Comparison of ENCODE assay signal across 30 mouse cellular contexts in genomic region chr16:43365277-43365676, GRCm38 (mm10).
DNase-seq lines count a peak whose midpoint lies in the region; ATAC-seq and TF ChIP-seq lines count a peak whose summit lies in the region.
"Had no signal": no experiment of that assay in that cellular context is flagged by ENCODE, and none has a peak within 500 bp of the region (broad histone marks: within the 10 kb centered on the region; RNA-seq: fewer than 3 reads in every experiment).

No protein-coding gene starts in this region.

- no peaks in the 10 kb centered on the region for H3K36me3 ChIP-seq in heart, embryonic 10.5 days
- H3K36me3 ChIP-seq in heart, embryonic 12.5 days: no peaks in the 10 kb centered on the region
- H3K36me3 ChIP-seq in heart, postnatal 0 days (replicated peaks; ENCODE audit: control insufficient read depth, insufficient read depth, low read length): no peaks in the 10 kb centered on the region
- H3K36me3 ChIP-seq in heart, embryonic 11.5 days (ENCODE audit: control insufficient read depth, insufficient read depth, low read length): no peaks in the 10 kb centered on the region
- H3K36me3 ChIP-seq in myocyte (ENCODE audit: control insufficient read depth, insufficient read depth): no peaks in the 10 kb centered on the region
- H3K36me3 ChIP-seq: hindbrain, embryonic 12.5 days; intestine, embryonic 15.5 days; limb, embryonic 12.5 days; neural tube, embryonic 12.5 days had no signal

- H3K9me3 ChIP-seq in heart, embryonic 10.5 days: no peaks in the 10 kb centered on the region
- no peaks in the 10 kb centered on the region for H3K9me3 ChIP-seq in heart, embryonic 12.5 days (replicated peaks)
- no peaks in the 10 kb centered on the region for H3K9me3 ChIP-seq in heart, postnatal 0 days (replicated peaks; ENCODE audit: control insufficient read depth, low read length)
- H3K9me3 ChIP-seq in heart, embryonic 11.5 days (replicated peaks; ENCODE audit: control insufficient read depth, low read length): no peaks in the 10 kb centered on the region
- H3K9me3 ChIP-seq: forebrain, embryonic 13.5 days; hindbrain, embryonic 12.5 days; intestine, embryonic 15.5 days; limb, embryonic 12.5 days; neural tube, embryonic 12.5 days had no signal

- DNase-seq in heart, embryonic 10.5 days (ENCODE audit: low spot score): no peak
- DNase-seq in heart, postnatal 0 days (ENCODE audit: low spot score): peak; percentile 10
- no peak for DNase-seq in left cerebral cortex, adult 2 months (ENCODE audit: extremely low spot score in 1 of 2, low spot score in 2 of 2)
- no peak for DNase-seq in left cerebral cortex, postnatal 36 days (ENCODE audit: low spot score in 2 of 2)
- DNase-seq: adrenal gland, adult 2 months; adrenal gland, postnatal 36 days; cerebellum, adult 2 months; cerebellum, postnatal 25 days; gastrocnemius, postnatal 25 days; kidney, adult 8-10 months; kidney, postnatal 36 days; layer of hippocampus, adult 9-11 months; lung, postnatal 36 days; right cerebral cortex, adult 18-20 months; right cerebral cortex, postnatal 4 days; thymus, adult 2 months; thymus, postnatal 36 days had no signal

- H3K4me2 ChIP-seq in heart, embryonic 12.5 days: no peak overlapping the region
- H3K4me2 ChIP-seq in heart, postnatal 0 days (ENCODE audit: low read depth, low read length): peak overlapping the region; percentile 71
- no peak overlapping the region for H3K4me2 ChIP-seq in heart, embryonic 11.5 days
- peak overlapping the region; percentile 94 for H3K4me2 ChIP-seq in myocyte (ENCODE audit: low read depth)
- H3K4me2 ChIP-seq: forebrain, embryonic 13.5 days; hindbrain, embryonic 12.5 days; intestine, embryonic 15.5 days; limb, embryonic 12.5 days; liver, embryonic 11.5 days; midbrain, embryonic 11.5 days; neural tube, embryonic 12.5 days had no signal

- intact Hi-C loops in left cerebral cortex, adult 2 months (cut with DNase I): no loop called here
- intact Hi-C loops in left cerebral cortex, postnatal 36 days (cut with DNase I): no loop called here

- peaks cover 65% of the 10 kb centered on the region for H3K79me2 ChIP-seq in myocyte (ENCODE audit: control insufficient read depth, insufficient read depth)

- no peak overlapping the region for H3K9ac ChIP-seq in heart, embryonic 12.5 days
- peak overlapping the region; percentile 60; the same call in 1 of the 2 replicates for H3K9ac ChIP-seq in heart, postnatal 0 days (replicated peaks; ENCODE audit: low read depth, low read length)
- H3K9ac ChIP-seq in heart, embryonic 11.5 days (ENCODE audit: low read depth, low read length): no peak overlapping the region
- H3K9ac ChIP-seq: forebrain, embryonic 13.5 days; hindbrain, embryonic 12.5 days; intestine, embryonic 15.5 days; limb, embryonic 12.5 days; neural tube, embryonic 12.5 days had no signal

- no peak for TF ChIP-seq POLR2A in myocyte (IDR thresholded peaks at IDR 0.05; ENCODE audit: insufficient read length, low read depth)

- TF ChIP-seq EP300 in heart, postnatal 0 days (IDR thresholded peaks at IDR 0.05; ENCODE audit: low read depth): no peak

- 89% methylated on average over 3 of the region's 3 CpGs for WGBS in heart, embryonic 10.5 days
- 71% methylated on average over 3 of the region's 3 CpGs for WGBS in heart, embryonic 12.5 days
- 82% methylated on average over 3 of the region's 3 CpGs for WGBS in heart, postnatal 0 days
- WGBS in heart, embryonic 11.5 days (ENCODE audit: insufficient replicate concordance): 73% methylated on average over 3 of the region's 3 CpGs

- ATAC-seq in heart, embryonic 12.5 days (ENCODE audit: insufficient number of reproducible peaks, low FRiP score): no peak
- ATAC-seq in heart, postnatal 0 days (ENCODE audit: insufficient read depth, low read depth): no peak
- ATAC-seq in heart, embryonic 11.5 days (replicated peaks; ENCODE audit: insufficient number of reproducible peaks, low FRiP score, low TSS enrichment): no peak
- ATAC-seq: CD4-positive, CD25-positive, alpha-beta regulatory T cell, adult 4 months; forebrain, embryonic 13.5 days; hindbrain, postnatal 0 days; intestine, embryonic 15.5 days; midbrain, embryonic 16.5 days had no signal

- H3K27ac ChIP-seq in heart, embryonic 10.5 days: peak overlapping the region; percentile 88; the same call in 1 of the 2 replicates
- H3K27ac ChIP-seq in heart, embryonic 12.5 days (ENCODE audit: poor library complexity, severe bottlenecking): no peak overlapping the region
- H3K27ac ChIP-seq in heart, postnatal 0 days (ENCODE audit: low read depth): peak overlapping the region; percentile 98
- H3K27ac ChIP-seq in heart, embryonic 11.5 days (ENCODE audit: low read depth, low read length): no peak overlapping the region
- H3K27ac ChIP-seq in left cerebral cortex, adult 2 months: peak overlapping the region; percentile 80; the same call in 1 of the 2 replicates
- H3K27ac ChIP-seq: forebrain, embryonic 13.5 days; hindbrain, embryonic 12.5 days; hindbrain, postnatal 0 days; intestine, embryonic 15.5 days; limb, embryonic 12.5 days; neural tube, embryonic 12.5 days had no signal

- H3K4me1 ChIP-seq in heart, embryonic 10.5 days: peaks cover 22% of the 10 kb centered on the region
- peaks cover 23% of the 10 kb centered on the region for H3K4me1 ChIP-seq in heart, embryonic 12.5 days (replicated peaks)
- peaks cover 20% of the 10 kb centered on the region; the same call in 1 of the 2 replicates for H3K4me1 ChIP-seq in heart, postnatal 0 days (ENCODE audit: control insufficient read depth, insufficient read depth)
- H3K4me1 ChIP-seq in heart, embryonic 11.5 days (ENCODE audit: control insufficient read depth, insufficient read depth, low read length): peaks cover 17% of the 10 kb centered on the region; the same call in 1 of the 2 replicates

- no peaks in the 10 kb centered on the region for H3K27me3 ChIP-seq in heart, embryonic 10.5 days (ENCODE audit: insufficient read depth, poor library complexity, severe bottlenecking)
- H3K27me3 ChIP-seq in heart, embryonic 12.5 days (replicated peaks): no peaks in the 10 kb centered on the region
- no peaks in the 10 kb centered on the region for H3K27me3 ChIP-seq in heart, postnatal 0 days (ENCODE audit: control insufficient read depth, insufficient read depth, low read length)
- no peaks in the 10 kb centered on the region for H3K27me3 ChIP-seq in heart, embryonic 11.5 days (ENCODE audit: control insufficient read depth, insufficient read depth, low read length)
- no peaks in the 10 kb centered on the region for H3K27me3 ChIP-seq in myocyte (ENCODE audit: control insufficient read depth, insufficient read depth, insufficient read length)
- H3K27me3 ChIP-seq: forebrain, embryonic 13.5 days; hindbrain, embryonic 12.5 days; intestine, embryonic 15.5 days; limb, embryonic 12.5 days; neural tube, embryonic 12.5 days had no signal

- no peak overlapping the region for H3K4me3 ChIP-seq in heart, embryonic 10.5 days
- no peak overlapping the region for H3K4me3 ChIP-seq in heart, embryonic 12.5 days
- H3K4me3 ChIP-seq in heart, postnatal 0 days (ENCODE audit: low read depth, low read length): no peak overlapping the region
- no peak overlapping the region for H3K4me3 ChIP-seq in heart, embryonic 11.5 days (ENCODE audit: low read depth, low read length)
- no peak overlapping the region for H3K4me3 ChIP-seq in left cerebral cortex, adult 2 months
- peak overlapping the region; percentile 52 for H3K4me3 ChIP-seq in myocyte
- H3K4me3 ChIP-seq: forebrain, embryonic 13.5 days; hindbrain, embryonic 12.5 days; intestine, embryonic 15.5 days; limb, embryonic 12.5 days; neural tube, embryonic 12.5 days had no signal

- H3ac ChIP-seq in myocyte (ENCODE audit: control insufficient read depth, insufficient read length): no peak overlapping the region

- no peak for TF ChIP-seq CTCF in heart, postnatal 0 days (IDR thresholded peaks at IDR 0.05; ENCODE audit: low read depth)
- no peak for TF ChIP-seq CTCF in left cerebral cortex, adult 2 months (IDR thresholded peaks at IDR 0.05)

TF ChIP-seq in myocyte, 11 proteins besides CTCF, POLR2A, EP300 and RAD21:
- TF ChIP-seq REST (IDR thresholded peaks at IDR 0.05; ENCODE audit: insufficient read depth, insufficient read length) (no peak), USF1 (IDR thresholded peaks at IDR 0.05; ENCODE audit: low read depth) (no peak), POLR2AphosphoS2 (IDR thresholded peaks at IDR 0.05; ENCODE audit: insufficient read length, low read depth) (no peak), SRF (IDR thresholded peaks at IDR 0.05; ENCODE audit: control insufficient read depth, insufficient read length, low read depth) (no peak), MYOG (IDR thresholded peaks at IDR 0.05; ENCODE audit: control insufficient read depth in 1 of 3, insufficient read depth in 1 of 3, insufficient read length in 2 of 3, low read depth in 2 of 3) (no peak)

Comparison
In these comparisons a context has a peak if more than half of its experiments do, and no peak if none do; other contexts are left out.
1. H3K27ac ChIP-seq: peak in heart, embryonic 10.5 days (single experiment), heart, postnatal 0 days (single experiment) and left cerebral cortex, adult 2 months (single experiment); none in heart, embryonic 12.5 days (single experiment) and heart, embryonic 11.5 days (single experiment).
2. H3K4me2 ChIP-seq: peak in heart, postnatal 0 days (single experiment) and myocyte (single experiment); none in heart, embryonic 12.5 days (single experiment) and heart, embryonic 11.5 days (single experiment).